Mouse (Mus musculus): ENCODE data around the gene Supt20. TPM values are rescaled to one million over a fixed set of nuclear protein-coding genes. Genes with fewer than 3 reads are reported as not detected.
"Not testable (repeated sequence)": the region's sequence is repeated elsewhere in the genome, so short reads cannot be mapped to it uniquely, and the experiment has no call there.

Supt20 gene
- total RNA-seq, 1 experiment from 2014 or later, result 167 TPM

DNA sequence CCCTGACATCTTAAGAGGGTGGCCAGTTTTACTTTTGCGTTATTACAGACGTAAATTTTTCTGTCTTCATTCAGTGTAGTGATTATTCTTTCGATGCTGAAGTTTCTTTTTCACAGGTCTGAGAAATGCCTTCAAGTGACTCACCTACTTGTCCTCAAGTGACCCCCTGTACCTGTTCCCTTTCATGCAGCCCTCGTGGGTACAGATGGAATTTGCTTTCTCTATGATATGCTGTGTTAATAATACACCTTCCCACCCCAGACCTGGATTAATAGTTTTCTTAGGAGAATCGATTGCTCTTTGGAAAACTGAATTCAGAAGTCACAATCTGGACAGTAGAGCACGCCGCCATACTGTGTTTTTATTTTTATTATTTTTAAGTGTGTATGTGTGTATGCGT, 44.7 kb downstream of the Supt20 start:
- ATAC-seq (ENCODE audit: extremely low read depth, insufficient number of reproducible peaks, low FRiP score, poor library complexity, severe bottlenecking), result no peak

DNA sequence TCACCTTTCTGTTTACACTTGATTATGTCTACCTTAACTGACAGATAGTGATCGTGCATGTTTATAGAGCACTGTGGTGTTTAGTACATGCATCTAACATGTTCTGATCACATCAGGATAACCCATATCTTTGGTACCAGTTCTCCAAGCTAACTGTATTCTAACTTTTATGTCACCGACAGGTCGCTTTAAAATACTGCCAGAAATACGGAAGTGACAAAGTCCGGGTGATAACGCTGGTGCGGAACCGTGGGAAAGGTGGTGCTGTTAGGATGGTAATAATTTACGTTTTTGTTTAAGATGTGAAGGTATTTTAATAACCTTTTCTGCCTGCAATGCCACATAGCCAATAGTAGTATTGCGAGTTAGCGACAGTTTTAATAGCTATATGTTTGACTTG, 49.4 kb downstream of the Supt20 start:
- ATAC-seq (ENCODE audit: extremely low read depth, insufficient number of reproducible peaks, low FRiP score, poor library complexity, severe bottlenecking), result no peak

DNA sequence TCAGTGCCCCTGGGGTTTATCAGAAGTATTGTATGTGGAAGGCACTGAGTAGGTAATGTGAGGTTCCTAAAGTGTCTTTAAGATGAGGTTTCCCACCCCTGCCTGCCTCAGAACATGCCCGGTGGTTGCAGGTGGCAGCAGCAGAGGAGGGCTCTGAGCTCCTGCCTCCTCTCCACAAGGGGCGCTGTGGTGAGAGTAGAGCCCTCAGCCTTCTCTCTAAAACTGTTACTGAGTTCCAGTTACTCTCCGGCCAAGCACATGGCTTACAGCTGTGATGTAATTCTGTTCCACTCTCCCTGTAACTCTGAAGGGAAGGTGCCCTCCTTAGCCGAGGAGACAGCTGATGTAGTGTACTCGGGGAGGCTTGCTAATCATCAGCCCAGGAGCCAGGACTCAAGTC, 53.2 kb downstream of the Supt20 start:
- no peak for ATAC-seq (ENCODE audit: extremely low read depth, insufficient number of reproducible peaks, low FRiP score, poor library complexity, severe bottlenecking)

DNA sequence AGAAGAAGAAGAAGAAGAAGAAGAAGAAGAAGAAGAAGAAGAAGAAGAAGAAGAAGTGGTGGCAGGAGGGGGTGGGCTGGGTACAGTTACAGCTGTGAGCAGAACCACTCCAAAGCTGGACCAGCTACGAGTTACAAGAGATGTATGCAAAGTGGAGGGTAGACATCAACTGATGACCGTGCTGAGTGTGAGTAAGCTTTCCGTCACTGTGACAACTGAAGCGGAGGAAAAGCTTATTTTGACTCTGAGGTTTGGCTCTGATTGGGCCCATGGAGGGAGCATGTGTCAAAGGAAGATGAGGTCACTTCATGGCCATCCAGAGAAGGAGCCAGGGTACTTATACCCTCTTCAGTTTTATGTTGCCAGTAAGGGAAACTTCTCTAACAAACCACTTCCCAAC, 60.8 kb downstream of the Supt20 start:
- no peak for ATAC-seq (ENCODE audit: extremely low read depth, insufficient number of reproducible peaks, low FRiP score, poor library complexity, severe bottlenecking)

DNA sequence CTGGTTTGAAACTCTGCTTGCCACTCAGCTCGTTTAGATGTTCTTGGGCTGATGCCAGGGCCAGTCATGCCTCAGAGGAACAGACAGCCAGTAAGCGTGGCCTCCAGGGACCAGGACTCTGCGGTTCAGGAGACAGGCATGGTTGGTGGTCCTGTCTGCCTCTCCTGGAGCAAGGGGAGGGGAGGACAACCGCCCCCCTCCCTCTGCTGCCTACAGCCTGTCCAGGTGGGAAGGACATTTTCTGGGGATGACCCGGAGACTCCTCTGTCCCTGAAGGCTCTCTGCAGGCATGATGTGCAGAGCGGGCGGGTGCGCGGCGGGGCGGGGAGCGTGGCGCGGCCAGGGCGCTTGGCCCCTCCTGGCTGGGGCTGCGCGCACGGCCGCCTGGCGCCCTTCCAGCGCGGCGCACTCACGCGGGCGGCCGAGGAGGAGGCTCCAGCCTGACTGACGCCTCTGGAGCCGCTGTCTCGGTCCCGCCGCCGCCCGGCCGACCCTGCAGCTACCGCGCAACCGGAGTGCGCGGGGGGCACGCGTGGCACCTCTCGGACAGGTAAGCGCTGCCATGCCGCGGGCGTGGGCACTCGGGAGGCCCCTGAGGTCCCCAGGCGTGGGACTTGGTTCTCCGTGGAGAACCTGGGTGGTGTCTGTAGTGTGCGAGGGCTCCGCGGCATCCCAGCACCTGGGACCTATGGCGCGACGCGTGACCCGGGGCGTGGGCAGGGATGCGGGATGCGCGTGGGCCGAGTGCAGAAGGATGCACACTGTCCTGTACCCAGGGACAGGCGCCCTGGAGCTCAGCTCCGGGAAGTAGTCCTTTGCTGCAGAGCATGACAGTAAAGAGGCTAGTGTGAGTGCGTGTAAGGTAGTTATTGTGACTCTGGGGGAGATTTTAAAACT, 62.8 kb downstream of the Supt20 start, which contains the start of gene Smad9:
Gene Smad9 (plus strand): TSS at position 438 of the 897 bp plus-strand sequence.
- no peak for ATAC-seq (ENCODE audit: extremely low read depth, insufficient number of reproducible peaks, low FRiP score, poor library complexity, severe bottlenecking)

DNA sequence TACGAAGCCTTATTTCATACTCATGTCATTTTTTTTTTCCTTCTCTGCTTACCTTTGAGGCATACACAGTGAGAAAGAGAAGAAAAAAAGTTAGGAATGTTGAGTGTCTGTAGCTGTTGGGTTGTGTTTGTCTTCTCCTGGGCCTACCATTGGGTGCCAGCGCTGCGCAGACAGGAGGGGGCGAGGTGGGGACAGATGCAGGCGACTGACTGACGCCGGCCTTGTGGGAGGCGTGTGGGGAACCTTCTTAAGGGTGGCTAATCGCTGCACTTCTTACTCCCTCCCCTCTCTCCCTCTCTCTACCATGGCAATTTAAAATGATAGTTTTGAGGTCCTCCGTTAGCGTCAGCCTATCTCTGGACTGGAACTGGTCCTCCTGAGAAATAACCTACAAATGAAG, 63.5 kb downstream of the Supt20 start:
- ATAC-seq (ENCODE audit: extremely low read depth, insufficient number of reproducible peaks, low FRiP score, poor library complexity, severe bottlenecking), result no peak

DNA sequence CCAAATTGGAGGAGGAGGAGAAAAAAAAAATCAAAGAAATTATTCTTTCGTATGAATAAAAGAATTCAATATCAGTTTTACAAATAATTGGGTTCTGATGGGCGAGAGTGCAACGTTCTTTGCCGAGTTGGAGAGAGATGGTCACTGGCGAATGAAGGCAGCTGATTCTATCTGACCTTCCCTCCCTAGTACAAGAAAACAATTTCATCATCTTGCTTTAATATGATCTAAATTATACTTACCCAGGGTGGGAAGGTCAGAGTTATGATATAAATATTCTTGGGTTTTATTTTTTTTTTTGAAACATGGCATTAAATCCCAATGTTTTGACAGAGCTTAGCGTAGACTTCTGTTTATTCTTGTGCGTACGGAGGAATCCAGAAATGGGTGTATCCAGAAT, 64.8 kb downstream of the Supt20 start:
- no peak for ATAC-seq (ENCODE audit: extremely low read depth, insufficient number of reproducible peaks, low FRiP score, poor library complexity, severe bottlenecking)

DNA sequence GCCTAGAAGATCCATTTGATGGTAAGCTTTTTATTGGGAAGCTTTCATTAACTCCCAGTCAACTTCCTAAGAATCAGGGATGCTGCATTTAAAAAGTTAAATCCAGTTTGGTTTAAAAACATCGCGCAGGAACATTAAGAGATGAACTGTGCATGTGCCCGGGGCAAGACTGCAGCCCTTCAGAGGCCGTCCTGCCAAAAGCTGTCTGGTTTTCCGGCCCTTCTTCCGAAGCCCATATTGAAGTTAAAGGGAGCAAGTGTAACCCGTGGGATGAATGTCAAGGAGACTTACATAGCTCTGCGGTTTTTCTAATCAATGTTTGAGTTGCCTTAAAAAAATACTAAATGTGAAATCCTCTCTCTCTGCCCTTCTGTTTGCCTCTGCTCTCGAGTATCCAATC, 66.6 kb downstream of the Supt20 start:
- no peak for ATAC-seq (ENCODE audit: extremely low read depth, insufficient number of reproducible peaks, low FRiP score, poor library complexity, severe bottlenecking)

DNA sequence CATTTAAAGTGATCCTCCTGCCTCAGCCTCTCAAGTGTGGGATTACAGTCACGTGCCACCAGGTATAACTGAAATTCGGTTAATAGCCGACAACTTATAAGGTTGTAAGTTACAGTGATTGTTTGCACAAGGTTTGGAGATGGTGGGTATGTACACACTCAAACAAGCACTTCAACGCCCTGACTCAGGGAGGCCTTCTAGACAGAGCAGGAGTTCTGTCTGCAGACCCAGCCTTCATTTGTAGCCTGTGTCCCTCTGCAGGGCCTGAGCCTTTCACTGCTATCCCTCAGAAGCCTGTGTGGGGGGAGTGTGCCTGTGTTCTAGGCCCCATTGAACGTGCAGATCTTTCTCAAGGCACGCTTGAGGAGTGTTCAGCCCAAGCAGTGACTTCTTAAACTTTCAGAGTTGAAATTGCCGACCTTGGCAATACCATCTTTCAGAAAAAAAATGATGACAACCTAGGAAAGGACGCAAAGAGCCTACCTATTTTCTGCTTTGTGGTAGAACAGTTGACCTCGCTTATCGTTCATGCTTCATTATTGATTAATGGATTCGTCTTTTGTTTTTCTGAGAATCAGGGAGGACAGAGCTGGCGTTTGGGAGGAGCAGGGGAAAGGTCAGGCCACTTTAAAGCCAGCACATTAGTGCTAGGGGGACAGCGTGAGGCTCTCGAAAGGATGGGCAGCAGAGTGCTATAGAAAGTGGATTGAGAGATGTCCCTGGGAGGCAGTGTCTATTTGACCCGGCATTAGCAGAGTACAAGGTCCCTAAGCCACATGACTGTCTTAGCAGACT, 67.9 kb downstream of the Supt20 start:
- no peak for ATAC-seq (ENCODE audit: extremely low read depth, insufficient number of reproducible peaks, low FRiP score, poor library complexity, severe bottlenecking)

DNA sequence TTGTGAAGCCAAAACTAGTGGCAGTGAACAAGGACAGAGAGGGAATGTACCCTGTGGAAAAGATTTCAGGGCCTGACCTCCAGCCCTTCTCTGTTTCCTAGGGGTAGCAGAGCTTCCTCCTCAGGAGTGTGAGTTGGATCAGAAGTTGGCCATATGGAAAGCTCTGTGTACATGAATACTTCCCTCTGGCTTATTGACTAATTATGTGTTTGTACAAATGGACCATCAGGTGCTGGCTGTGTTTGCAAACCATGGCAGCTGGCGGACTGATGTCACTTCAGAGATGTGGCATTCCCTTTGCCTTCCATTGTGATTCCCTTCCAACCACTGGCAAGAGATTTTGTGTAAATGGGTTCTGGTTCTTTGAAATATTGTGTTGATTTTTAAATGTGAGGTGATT, 68.7 kb downstream of the Supt20 start:
- ATAC-seq (ENCODE audit: extremely low read depth, insufficient number of reproducible peaks, low FRiP score, poor library complexity, severe bottlenecking), result no peak

DNA sequence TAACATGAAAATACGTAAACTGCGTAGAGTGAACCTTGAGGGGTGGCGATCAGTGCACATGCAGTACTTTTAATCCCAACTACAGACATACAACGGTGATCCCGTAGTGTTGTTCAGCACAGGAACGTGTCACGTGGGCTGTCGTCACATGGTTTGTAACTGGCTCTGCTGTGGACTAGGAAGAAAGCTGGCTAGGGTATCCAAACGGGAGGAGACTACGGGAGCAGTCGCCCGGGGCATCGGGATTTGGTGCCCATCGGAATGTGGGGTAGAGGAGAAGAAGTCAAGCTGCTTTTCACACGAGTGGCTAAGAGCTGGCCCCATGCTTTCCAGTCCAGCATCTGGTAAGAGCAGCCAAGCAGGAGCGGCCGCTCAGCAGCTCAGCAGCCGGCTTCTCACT, 71.8 kb downstream of the Supt20 start:
- no peak for ATAC-seq (ENCODE audit: extremely low read depth, insufficient number of reproducible peaks, low FRiP score, poor library complexity, severe bottlenecking)

DNA sequence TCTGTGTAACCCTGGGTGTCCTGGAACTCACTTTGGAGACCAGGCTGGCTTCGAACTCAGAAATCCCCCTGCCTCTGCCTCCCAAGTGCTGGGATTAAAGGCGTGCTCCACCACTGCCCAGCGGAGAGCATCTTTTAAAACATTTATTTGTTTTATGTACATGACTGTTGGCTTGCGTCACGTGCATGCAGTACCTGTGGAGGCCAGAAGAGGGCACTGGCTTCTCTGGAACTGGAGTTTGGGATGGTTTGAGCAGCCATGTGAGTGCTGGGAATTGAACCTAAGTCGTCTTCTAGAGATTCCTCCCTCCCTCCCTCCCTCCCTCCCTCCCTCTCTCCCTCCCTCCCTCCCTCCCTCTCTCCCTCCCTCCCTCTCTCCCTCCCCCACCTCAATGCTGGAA, 72.9 kb downstream of the Supt20 start:
- not testable (repeated sequence) for ATAC-seq (ENCODE audit: extremely low read depth, insufficient number of reproducible peaks, low FRiP score, poor library complexity, severe bottlenecking)

DNA sequence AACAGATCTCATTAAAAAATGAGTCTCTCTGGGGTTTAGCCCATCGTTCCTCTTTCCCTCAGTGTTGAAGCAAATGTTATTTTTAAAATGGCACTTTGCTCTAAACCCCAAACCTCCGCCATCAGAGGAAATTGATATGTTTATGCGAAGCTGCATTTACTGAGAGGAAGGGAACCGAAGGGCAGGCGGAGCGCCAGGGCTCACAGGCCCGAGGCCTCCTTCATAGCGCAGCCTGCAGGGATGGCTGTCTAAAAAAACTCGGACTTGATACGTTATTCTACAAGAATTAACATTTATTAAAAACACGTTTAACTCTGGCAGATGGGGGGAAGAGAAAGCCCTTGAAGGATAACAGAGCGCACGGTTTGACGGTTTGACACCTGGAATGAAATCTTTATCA, 73.4 kb downstream of the Supt20 start:
- no peak for ATAC-seq (ENCODE audit: extremely low read depth, insufficient number of reproducible peaks, low FRiP score, poor library complexity, severe bottlenecking)

DNA sequence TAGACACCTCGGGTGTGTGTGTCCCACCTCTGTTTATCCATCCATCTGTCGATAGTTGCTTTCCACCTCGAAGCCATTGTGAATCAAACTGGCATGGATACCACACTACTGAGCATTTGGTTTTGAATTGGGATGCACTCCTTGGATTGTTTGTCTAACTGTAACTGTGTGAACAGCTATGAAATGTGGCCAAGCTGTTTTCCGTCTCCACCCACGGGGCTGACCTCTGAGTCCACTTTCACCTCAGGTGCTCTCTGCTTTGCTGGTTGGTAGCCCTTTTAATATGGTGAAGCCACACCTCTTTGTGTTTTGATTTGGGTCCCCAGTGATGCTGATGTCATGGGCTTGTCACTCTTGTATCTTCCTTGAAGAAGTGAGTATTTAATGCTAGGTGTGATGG, 74.2 kb downstream of the Supt20 start:
- no peak for ATAC-seq (ENCODE audit: extremely low read depth, insufficient number of reproducible peaks, low FRiP score, poor library complexity, severe bottlenecking)

DNA sequence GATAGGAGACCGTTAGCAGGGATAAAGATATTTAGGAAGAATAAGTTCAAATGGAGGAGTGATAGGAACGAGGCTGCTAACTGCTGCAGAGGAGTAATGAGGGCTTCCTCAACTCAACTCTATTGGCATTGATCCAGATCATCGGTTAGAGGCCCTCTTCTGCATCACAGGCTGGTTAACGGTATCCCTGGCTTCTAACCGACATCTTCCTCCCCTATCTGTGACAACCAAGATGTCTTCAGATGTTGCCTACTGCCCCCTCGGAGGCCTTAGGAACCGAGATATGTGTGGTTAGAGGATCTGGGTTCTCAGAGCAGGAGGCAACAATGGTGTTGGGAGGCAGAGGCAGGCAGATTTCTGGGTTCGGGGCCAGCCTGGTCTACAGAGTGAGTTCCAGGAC, 76.0 kb downstream of the Supt20 start:
- ATAC-seq (ENCODE audit: extremely low read depth, insufficient number of reproducible peaks, low FRiP score, poor library complexity, severe bottlenecking), result no peak

DNA sequence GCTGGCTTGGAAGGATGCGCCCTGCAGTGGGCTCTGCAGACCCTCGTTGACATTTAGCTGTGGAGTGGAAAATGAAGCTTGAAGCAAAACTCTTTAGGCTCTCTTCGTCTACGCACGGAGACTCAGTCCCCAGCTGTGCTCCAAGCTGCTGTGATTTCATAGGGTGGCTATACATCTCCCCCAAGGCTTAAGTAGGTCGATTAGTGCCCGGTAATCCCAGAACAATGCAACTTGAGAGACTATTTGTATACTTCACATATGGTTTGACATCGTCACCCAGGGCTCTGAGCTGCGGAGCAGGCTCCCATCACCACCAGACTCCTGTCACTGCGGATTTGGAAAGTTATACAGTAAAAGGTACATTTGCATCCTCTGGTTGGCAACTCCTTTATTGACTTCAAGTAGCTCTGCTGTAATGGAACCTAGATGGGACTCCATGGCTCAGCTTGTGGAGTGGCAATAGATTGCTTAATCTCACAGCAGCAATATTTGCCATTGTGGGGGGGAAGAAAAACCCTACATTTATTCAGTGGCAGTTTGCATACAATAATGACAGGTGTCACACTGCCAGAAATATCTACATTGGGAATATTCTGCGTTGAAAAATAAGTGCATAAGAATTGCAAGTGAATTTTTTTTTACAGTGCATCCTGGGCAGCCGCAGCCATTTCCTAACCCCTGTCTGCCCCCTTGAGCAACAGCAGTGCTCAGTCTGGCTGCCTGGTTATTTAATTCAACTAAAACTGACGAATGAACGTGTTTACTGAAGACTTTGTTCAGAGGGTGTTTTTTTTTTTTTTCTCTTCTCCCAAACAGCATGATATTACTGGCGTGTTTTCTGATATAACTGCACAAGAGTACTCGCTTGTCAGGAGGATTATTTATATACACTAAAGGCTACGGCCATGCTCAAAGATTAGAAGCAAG, 77.0 kb downstream of the Supt20 start:
- ATAC-seq (ENCODE audit: extremely low read depth, insufficient number of reproducible peaks, low FRiP score, poor library complexity, severe bottlenecking), result no peak

DNA sequence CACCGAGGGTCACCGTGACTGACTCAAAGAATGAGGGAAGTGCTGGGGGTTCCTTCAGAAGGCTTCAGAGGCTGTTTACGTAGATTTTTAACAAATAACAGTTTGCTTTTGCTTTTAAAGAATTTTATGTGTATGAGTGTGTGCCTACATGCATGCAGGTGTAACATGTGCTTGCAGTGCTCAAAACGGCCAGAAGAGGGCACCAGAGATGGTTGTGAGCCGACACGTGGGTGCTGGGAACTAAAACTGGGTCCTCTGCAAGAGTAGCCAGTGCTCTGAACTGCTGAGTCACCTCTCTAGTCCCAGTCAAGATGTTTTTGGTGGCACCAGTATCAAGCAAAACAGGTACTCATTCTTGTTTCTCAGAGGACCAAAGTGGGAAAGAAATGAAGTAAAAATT, 81.0 kb downstream of the Supt20 start:
- no peak for ATAC-seq (ENCODE audit: extremely low read depth, insufficient number of reproducible peaks, low FRiP score, poor library complexity, severe bottlenecking)

DNA sequence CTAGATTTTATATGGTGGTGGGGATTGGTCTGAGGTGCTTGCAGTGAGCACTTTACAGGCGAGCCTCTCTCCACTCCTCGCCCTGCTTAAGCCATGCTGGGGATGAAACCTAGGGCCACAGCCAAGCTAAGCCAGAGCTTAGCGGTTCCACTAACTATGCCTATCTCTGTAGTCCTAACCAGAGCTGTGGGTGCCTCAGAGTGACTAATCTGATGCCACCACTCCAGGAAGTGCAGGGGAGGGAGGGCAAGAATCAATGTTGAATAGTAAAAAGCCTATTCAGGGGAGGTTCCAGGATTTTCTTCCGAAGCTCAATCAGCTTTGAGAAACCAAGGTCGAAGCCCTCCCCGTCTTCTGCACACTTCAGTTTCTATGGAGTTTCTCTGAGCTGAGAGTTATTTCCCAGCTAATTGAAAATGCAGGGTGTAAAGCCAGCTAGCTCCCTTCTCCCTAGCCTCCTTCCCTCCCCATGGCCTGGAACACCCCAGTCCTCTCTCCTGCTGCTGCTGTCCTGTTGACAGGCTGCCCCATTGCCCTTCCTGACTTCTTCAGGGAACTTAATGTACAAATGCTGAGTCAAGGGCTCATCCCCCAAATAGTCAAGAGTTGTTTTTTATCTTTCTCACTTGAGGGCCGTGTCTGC, 83.5 kb downstream of the Supt20 start:
- no peak for ATAC-seq (ENCODE audit: extremely low read depth, insufficient number of reproducible peaks, low FRiP score, poor library complexity, severe bottlenecking)

Measured in neutrophil, adult 5-6 weeks (primary cell).